Mouse (Mus musculus): ENCODE data around the gene Rufy3. TPM values are rescaled to one million over a fixed set of nuclear protein-coding genes. Genes with fewer than 3 reads are reported as not detected.

The Rufy3 gene
- total RNA-seq, 2 experiments from 2014 or later = 48.8 to 49.6 TPM

DNA sequence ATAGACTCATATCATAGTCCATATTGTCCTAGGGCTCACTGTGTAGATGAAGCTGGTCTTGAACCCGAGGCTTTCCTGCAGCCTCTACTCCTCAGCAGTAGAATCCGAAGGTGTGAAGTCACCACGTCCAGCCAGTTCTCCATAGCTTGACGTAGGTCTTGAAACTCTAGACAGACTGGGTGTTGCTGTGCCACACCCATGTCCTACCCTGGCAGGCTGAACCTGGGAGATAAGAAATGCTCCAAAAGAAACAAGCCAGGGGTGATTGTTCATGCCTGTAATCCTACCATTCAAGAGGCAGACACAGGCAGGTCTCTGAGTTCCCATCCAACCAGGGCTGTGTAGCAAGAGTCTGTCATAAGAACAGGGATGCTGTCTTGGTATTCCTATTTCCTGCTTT lies 62.7 kb downstream of the Rufy3 start:
- DNase-seq (ENCODE audit: low spot score in 2 of 2) = no peak

DNA sequence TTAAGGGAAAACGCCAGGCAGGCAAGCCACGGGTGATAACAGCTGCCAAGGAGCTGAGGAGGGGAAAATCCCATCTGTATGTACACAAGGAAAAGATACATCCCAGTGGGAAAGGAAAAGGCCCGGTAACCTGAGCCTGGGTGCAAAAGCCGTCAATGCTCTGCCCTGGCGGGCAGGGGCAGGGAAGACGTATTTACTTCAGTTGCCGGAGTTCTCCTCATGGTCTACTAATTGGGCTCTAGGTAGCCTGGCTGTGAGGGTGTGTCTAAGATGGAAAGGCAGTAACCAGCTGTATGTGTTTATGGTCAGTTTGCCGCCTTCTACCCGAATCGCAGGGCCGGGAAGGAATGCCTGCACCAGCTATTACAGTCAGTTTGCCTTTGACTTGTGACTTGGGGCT lies 64.3 kb downstream of the Rufy3 start:
- DNase-seq (ENCODE audit: low spot score in 2 of 2) = no peak

DNA sequence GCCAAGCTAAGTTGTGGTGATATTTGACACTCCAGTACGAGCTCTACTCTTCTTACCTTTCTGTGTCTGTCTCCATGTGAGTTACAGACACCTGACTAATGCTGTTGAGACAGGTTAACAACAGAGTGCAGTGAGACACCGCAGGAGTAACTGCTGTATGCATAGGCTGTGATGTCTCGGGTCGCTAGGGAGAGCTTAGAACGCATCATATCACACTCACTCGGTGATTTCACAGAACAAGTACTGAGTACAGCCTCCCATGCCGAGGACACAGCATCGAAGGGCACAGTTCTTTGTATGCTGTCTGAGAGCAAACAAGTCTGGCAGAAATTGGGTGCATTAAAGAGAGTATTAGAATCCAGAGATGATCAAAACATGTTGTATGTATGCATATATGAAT lies 65.1 kb downstream of the Rufy3 start:
- no peak for DNase-seq (ENCODE audit: low spot score in 2 of 2)

DNA sequence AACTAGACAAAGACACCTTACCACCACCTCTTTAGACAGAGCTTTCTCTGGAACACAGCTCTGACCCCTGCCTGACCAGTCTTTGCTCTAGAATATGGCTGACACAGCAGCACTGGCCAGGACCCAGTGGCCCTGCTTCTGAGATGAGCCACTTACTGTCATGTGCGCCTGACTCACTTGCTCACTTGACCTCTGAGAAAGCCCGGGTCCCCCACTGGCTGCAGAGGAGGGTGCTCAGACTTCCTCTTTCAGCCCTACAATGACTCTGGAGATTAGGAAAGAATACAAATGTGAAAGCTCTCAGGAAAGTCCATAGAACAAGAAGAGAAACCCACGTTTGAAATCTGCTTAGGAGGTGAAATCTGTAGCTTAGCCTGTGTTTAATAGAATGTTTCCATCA lies 66.0 kb downstream of the Rufy3 start:
- DNase-seq (ENCODE audit: low spot score in 2 of 2) = peak in 1 of 2 experiments; percentile 16

DNA sequence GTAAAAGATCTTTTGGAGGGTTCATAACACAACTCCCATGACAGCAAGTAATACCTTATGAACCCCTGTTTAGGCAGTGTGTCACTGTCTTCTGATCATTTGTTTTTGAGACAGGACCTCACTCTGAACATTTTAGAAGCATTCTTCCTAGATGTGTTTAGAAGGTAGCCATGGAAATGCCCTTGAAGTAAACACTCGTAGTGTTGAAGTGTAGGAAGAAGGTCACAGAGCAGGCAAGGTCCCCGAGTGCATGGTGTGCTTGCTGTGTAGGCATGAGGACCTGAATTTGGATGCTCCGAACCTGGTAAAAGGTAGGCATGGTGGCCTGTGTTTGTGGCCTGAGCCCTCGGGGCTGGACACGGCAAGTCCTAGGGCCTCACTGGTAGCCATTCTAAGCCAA lies 66.7 kb downstream of the Rufy3 start:
- DNase-seq (ENCODE audit: low spot score in 2 of 2) = no peak

DNA sequence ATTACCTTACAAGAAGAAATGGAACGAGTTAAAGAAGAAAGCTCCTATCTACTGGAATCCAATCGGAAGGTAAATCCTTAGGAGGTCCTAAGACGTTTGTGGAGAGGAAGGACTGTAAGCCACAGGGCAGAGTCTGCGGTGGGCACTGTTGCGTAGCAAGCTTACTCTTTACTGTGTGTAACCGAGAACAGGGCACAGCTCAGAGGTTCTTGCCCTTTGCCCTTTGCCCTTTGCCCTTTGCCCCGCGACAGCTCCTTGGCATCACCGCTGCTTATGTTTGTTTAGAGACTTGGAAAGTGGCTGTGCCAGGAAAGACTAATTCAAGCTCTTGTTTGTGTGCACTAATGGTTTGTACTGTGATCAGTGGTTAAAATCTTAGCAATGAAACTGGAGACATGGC lies 67.6 kb downstream of the Rufy3 start:
- no peak for DNase-seq (ENCODE audit: low spot score in 2 of 2)

DNA sequence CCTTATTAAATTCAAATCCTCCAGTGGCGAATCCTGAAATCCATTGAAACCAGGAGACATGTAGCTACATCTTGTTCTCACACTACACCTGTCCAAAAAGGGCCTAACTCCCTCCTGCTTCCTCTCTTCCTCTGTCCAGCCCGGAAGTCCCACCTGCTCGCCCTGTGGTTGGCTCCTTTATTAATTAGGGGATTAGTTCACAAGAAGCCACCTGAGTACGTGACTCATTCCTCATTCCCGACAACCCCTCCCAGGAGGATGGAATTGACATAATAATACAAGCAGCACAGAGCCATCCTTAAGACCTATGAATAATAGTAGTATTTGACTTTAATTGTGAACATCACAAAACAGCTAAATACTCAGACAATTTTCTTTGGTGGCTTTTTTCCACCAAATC lies 69.2 kb downstream of the Rufy3 start:
- no peak for DNase-seq (ENCODE audit: low spot score in 2 of 2)

DNA sequence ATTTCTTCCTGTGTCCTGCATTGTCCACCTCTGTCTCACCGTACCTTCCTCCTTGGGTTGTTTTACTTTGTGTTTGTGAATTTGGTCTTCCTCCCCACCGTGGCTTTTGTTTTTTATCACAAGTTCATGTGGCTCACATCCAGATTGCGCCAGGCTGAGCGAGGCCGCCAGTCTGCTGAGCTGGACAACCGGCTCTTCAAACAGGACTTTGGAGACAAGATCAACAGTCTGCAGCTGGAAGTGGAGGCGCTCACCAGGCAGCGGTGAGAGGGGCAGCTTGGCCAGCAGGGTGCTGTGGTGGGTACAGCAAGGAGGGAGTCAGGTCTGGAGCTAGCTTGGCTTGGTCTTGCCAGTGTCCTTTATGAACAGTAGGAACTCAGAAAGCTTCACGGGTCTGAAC lies 77.9 kb downstream of the Rufy3 start:
- no peak for DNase-seq (ENCODE audit: low spot score in 2 of 2)

DNA sequence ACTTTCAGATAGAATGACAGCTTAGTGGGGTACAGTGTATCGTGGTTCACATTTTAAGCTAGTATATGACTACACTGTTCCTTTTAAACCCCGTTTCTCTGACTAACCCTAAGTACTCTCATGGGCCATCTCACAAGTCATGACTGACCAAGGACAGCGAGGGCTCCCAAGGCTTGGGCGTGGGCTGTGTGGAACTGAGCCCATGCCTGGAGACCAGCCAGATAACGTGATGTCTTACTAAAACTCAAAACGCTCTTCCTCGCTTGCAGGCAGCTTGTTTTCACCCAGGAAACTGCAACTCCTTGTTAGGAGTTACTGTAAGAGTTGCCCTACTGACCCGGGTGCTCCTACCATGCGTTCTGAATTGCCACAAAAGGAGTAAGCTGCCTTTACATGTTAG lies 78.7 kb downstream of the Rufy3 start:
- DNase-seq (ENCODE audit: low spot score in 2 of 2) = peak in 1 of 2 experiments; percentile 23

DNA sequence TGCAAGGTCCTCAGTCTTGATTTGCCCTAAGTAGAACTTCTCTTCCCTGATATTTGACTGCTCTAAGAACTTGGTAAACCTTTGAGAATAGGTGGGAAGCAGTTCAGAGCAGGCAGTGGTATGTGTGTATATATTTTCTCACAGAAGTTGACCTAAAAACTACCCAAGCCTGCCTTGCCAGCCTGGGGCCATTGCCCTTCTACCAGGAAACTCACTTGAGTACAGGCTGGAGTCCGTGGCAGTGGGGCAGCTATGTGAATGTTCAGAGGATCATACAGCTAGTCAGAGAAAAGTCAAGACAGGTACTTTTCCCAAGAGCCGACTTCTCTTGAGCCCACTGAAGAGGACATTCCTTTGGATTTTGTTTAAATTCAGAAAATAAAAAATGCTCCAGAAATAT lies 80.1 kb downstream of the Rufy3 start:
- DNase-seq (ENCODE audit: low spot score in 2 of 2) = no peak

DNA sequence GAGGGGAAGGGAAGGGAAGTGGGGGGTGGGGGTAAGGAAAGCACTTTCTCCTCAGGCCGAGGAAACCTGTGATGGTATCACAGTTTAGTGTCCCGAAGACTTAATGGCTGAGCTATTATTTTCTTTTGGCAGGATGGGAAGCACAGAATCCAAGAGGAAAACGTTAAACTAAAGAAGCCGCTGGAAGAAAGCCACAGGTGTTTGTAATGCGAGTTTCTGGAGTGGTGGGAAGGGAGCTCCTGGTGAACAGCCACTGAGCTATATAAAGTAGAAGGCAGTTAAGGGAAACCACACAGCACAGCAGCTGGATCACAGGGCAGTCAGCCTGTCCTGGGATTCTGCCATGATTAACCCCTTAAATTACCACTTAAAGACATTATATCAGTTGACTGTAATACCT lies 80.6 kb downstream of the Rufy3 start:
- DNase-seq (ENCODE audit: low spot score in 2 of 2) = no peak

DNA sequence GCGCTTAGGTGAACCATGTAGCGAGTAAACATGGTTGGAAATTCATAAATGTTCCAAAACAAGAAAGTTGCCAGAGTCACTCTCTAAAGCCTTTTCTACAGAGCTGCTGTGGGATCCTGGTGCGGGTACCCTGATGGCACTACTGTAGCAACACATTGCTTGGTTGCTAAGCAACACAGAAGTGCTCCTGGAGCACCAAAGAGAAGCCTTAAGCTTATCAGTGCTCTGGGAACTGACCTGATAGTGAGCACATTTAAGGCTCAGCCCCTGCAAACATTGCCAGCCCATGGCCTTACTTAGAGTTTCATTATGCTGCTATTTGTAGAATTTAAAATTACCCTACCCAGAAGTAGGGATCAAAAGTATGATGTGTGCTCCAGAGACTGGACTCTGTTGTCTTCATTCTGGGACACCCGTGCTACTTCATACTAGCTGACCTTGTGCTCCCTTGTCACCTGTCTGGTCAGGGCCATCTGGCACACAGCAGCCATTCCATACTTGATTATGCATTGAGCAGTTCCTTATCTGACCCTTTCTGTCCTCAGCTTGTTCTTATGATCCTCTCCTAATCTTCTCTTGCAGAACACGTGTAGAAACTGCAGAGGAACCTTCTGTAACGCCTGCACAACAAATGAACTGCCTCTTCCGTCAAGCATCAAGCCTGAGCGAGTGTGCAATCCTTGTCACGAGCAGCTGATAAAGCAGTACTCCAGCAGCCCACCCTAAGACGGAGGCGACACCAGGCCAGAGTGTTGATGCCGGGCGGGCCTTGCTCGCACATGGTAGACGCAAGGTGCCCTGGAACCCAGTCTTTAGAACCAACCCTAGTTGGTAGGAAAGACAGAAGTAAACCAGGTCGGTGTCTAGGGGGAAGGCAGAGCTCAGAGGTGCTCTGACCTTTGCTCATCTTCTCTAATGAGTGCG lies 84.7 kb downstream of the Rufy3 start:
- no peak for DNase-seq (ENCODE audit: low spot score in 2 of 2)

DNA sequence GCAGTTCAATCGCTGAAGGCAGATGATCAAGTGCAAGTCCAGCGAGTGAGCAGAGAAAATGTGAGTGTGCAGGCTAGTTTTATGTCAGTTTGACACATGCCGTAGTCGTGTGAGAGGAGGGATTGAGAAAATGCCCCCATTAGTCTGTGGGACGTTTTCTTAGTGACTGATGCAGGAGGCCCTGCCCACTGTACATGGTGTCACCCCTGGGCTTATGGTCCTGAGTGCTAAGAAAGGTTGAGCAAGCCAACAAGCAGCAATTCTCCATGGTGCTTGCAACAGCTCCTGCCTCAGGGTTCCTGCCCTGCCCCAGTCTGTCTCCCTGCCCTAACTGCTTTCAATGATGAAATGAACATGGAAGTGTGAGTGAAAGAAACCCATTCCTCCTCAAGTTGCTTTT lies 87.7 kb downstream of the Rufy3 start:
- DNase-seq (ENCODE audit: low spot score in 2 of 2) = no peak

DNA sequence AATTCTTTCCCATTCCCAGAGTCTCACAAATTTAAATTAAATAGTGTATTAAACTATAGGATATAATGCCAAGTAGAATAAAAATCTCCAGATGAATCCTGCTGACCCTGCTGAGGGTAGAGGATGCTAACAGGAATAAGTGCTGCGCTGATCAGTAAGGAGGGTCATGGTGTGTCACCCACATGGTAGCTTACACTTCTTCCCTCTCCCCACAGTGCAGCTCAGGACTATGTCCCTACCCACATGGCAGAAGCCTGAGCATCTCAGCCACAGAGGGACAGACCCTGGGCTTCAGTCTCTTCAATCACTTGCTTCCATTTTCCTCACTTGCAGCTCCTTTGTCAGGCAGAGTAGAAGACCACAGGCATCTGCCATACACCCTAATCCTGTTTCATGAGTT lies 93.0 kb downstream of the Rufy3 start:
- DNase-seq (ENCODE audit: low spot score in 2 of 2) = no peak

DNA sequence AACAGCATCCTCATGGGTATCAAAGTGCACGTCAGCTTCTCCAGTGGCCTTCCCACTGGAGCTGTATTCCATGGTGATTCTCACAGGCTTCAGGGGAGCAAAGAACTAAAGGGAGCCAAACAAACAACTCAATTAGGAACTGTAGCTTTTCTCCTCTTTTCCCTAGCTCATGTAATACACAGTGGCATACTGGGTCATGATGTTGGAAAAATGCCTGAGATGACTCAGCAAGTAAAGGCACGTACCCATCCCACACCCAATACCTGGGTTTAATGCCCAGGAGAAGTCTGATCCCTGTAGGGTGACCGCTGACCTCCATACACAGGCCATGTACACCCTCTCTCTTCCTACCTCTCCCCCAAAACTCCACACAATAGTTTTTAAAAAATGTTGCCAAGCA lies 98.3 kb downstream of the Rufy3 start:
- DNase-seq (ENCODE audit: low spot score in 2 of 2) = no peak

DNA sequence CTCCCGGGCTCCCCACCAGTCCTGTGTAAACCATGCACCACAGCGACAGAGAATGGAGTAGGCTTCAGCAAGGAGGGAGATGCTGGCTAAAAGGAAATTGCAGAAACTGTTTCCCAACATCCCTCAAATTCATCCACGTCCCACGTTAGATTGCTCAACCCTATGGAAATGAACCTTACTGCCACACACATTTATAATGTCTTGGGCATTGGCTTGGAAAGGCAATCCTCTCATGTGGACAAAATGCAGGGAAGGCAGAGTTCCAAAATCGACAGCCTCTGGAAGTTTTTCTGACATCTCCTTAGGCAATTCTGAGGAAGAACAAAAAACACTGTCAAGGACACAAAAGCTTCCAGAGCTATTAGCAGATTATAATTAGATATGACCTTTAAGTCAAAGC lies 99.0 kb downstream of the Rufy3 start:
- no peak for DNase-seq (ENCODE audit: low spot score in 2 of 2)

DNA sequence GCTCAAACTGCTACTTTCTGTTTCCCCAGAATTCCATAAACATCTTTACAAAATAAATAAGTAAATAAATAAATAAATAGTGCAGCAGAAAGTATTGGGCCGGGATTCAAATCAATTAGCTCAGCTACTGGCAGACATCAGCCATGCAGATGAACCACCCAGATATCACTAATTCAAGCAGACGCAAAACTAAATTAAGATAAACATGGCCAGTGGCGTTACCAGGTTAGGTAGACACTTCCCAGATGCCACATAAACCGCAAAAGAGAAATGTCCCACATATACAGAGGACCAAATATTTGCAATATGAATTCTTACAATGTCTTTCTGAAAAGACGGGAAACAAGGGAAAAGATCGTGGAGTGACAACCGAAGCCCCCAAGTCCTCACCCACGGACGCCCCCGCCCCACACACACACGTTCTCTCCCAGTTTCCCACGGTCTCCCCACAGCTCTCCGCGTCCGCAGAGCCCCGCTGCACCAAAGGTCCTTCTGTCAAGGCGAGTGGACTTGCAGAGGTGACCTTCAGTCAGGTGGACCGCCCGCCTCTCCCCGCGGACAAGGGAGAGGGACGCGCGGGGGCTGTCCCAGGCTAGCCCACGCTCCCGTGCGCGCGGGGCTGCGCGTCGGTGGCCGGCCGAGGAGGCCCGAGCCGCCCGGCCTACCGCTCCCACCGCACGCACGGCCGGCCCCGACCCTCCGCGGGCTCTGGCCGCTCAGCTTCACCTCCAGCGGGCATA lies 110.0 kb downstream of the Rufy3 start:
- DNase-seq (ENCODE audit: low spot score in 2 of 2) = peak in 1 of 2 experiments; percentile 9

DNA sequence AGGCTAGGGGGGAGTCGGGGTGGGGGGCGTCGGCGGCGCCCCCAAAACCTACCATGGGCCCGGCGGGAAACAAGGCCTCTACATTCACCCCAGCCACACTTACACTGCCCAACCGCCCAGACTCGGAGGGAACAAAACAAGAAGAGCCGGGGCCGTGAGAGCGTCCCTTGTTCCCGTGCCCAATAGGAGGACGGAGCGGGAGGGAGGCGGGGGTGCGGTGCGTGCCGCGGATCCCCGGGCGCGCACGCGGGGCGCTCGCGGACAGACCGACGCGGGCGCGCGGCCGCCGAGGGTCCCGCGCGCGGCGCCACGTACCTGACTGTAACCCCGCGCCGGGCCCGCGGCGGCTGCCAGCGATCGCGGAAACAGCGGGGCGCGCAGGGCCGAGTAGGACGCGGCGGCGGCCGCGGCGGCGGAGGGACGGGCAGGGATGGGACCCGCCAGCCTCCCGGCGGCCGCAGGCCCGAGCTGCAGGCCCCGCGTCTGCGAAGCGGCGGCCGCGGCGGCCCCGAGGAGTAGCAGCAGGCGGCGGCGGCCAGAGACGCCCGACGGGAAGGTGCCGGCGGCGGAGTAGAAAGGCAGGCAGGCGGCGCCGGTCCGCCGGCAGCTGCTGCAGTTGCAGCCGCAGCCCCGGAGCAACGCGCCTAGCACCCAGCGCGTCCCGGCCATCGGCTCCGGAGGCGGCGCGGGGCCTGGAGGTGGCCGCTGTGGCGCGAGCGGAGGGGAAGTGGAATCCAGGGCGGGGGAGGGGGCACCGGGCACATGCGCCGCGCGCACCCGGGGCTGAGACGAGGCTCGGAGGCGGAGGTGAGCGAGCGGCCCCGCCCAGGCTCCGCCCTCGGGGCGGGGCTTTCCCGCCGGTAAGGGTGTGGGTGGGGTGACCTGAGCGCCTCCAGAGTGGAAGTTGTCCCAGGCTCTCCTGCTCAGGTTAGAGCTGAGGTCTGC lies 110.9 kb downstream of the Rufy3 start, which contains the start of gene Grsf1:
Grsf1 (minus strand) TSS at position 729 of the 945 bp plus-strand sequence.
- peak; percentile 84 to 86 for DNase-seq (ENCODE audit: low spot score in 2 of 2)

DNA sequence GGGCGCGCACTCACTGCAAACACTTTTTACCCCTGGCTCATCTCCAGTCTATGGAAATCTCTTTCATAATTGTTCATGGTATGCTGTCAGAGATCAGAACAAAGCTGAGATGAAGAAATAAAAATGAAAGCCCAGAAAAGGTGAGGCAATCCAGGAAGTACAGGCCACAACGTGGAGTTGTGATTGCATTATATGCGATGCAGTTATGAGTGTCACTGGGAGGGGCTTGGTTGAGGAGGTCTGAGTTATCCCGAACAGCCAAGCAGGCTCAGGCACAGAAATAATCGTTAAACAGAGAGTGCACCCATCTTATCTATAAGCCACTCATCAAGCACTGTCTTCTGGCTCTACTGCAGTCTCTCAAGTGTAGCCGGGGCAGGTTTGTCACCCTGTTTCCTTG lies 114.1 kb downstream of the Rufy3 start:
- no peak for DNase-seq (ENCODE audit: low spot score in 2 of 2)

DNA sequence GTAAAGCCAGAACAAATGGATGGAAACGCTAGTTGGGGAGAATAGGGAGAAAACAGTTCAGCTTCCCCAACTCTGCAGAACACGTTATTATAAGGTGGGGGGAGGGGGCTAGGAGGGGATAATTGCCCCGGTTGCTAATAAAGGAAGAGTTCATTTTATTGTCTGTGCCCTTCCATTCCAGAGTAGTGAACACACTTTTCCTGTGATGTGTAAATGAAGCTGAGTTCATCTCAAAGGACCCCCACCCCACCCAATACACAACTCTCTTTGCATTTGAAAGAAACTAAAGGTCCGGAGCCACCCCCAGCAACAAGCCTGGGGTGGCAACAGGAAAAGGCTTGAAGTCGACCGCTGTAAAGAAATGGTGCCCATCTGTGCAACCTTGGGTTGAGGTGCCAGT lies 114.5 kb downstream of the Rufy3 start:
- DNase-seq (ENCODE audit: low spot score in 2 of 2) = no peak

DNA sequence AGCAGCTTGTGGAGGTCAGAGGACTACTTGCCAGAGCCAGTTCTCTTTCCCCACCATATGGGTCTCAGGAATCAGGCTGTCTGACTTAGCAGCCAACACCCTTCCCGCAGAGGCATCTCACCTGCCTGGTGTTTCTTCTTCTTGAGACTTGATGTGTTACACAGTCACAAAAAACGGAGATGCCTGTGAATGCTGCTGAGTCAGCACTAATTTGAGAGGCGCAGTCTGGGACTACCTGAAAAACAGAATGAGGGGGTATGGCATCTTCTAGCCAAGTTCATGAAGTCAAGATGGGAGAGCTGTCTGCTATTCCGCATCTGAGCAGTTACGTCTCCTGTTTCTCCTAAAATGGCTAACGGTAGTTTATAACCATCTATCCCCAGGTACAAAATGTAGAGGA lies 115.7 kb downstream of the Rufy3 start:
- DNase-seq (ENCODE audit: low spot score in 2 of 2) = no peak

Measured in adrenal gland, postnatal 4 days (tissue).